Mouse (Mus musculus) MN1 (cell line): ENCODE measurements around the gene 1700067K01Rik.
A peak's percentile ranks its signal among the peaks of the same experiment; 100 is the strongest.
"Not testable (repeated sequence)": the region's sequence is repeated elsewhere in the genome, so short reads cannot be mapped to it uniquely, and the experiment has no call there.

Experiments used
- DNase-seq: peaks from one replicate; pipeline ENCODE4 v3.0.0-alpha.2; 2016; ENCODE audit warnings: low spot score

1700067K01Rik gene

GRCm38 (mm10) chr8:83983222-83983621, 18.1 kb upstream of the 1700067K01Rik start:
- DNase-seq = not testable (repeated sequence)

DNA sequence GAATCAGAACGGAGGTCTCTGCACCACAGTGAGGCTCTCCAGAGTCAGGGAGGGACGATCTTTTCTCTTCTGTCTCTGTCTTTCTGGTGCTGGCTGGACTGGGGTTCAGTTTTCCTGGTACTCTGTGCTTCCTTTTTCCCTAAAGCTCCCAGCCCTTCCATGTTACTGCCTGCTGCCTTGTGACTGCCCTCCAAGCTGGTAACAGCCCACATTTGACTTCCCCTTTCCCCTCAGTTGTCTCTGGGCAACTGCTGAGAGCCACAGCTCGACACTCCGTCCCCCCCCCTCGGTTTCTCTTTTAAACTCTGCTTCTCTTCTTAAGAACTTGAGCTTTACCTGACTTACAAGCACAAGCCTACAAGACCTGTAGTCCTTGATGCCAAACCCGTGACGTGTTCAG, 12.1 kb upstream of the 1700067K01Rik start:
- DNase-seq = no peak

- DNase-seq = no peak
Observed at GRCm38 (mm10) chr8:83990170-83990569, 11.1 kb upstream of the 1700067K01Rik start.

- no peak for DNase-seq
Observed at GRCm38 (mm10) chr8:83992488-83992887, 8.8 kb upstream of the 1700067K01Rik start.

GRCm38 (mm10) chr8:83994030-83994429, 7.3 kb upstream of the 1700067K01Rik start:
- no peak for DNase-seq

- no peak for DNase-seq
Observed at GRCm38 (mm10) chr8:83995973-83996372, 5.3 kb upstream of the 1700067K01Rik start.

- DNase-seq = peak; percentile 90
Observed at GRCm38 (mm10) chr8:83996567-83997505, 4.5 kb upstream of the 1700067K01Rik start.

GRCm38 (mm10) chr8:83997511-83998141, 3.7 kb upstream of the 1700067K01Rik start, which contains the start of gene Samd1:
Gene Samd1 (plus strand): TSS chr8:83997672.
- peak; percentile 81 for DNase-seq

GRCm38 (mm10) chr8:83998231-83999056, 2.9 kb upstream of the 1700067K01Rik start:
- peak; percentile 81 for DNase-seq

GRCm38 (mm10) chr8:83999057-83999705, 2.1 kb upstream of the 1700067K01Rik start:
- DNase-seq = no peak

DNA sequence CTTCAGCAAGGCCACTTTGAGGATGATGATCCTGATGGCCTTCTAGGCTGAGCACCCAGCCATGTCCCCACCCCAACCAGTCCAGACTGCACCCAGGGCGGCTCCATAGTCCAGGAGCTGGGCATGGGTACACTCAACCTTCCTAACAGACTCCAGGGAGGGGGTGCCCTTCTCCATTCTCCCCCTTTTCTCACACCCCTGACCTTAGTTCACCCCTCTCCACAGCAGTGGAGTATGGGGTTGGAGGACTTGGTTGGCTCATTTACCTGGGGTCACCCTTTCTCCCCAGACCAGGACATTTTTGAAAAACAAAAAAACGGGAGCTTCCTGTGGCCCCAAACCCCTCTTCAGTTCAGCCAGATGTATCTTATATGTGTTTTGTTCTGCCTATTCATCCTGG, 1.5 kb upstream of the 1700067K01Rik start:
- no peak for DNase-seq

- peak; percentile 72 for DNase-seq
Observed at GRCm38 (mm10) chr8:84002957-84003611, 1.8 kb downstream of the 1700067K01Rik start.

GRCm38 (mm10) chr8:84003612-84004246, 2.4 kb downstream of the 1700067K01Rik start:
- DNase-seq = no peak

DNA sequence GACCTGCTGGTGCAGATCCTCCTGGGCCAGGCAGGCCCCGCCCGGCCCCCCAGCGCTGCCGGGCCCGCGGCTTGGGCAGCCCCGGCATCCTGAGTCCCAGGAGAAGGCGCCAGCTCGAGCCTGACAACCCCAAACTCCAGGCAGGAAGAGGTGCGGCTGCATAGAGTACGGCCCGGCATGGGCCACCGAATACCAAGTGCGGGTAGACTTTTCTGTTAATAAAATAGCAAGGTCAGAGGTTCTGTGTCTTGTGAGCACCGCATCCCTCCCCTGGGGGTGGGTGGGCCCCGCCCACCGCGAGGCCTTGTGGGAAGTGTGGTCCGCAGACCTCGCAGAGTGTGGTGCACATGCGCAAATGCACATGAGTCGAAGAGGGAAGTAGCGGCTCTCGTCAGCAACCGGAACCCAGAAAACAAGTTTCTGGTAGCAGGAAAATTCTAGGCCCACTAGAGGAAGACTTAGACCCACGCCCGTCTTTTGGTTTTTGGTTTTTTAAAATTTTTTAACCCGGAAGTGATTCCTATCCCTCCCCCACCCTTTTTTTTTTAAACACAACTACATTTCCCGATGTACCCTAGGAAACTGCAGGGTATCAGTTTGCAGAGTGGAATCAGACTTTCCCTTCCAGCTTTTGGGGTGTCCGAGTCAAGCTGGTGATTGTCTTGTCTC, 3.4 kb downstream of the 1700067K01Rik start:
- peak; percentile 95 for DNase-seq

GRCm38 (mm10) chr8:84005502-84005901, 4.2 kb downstream of the 1700067K01Rik start:
- not testable (repeated sequence) for DNase-seq

DNA sequence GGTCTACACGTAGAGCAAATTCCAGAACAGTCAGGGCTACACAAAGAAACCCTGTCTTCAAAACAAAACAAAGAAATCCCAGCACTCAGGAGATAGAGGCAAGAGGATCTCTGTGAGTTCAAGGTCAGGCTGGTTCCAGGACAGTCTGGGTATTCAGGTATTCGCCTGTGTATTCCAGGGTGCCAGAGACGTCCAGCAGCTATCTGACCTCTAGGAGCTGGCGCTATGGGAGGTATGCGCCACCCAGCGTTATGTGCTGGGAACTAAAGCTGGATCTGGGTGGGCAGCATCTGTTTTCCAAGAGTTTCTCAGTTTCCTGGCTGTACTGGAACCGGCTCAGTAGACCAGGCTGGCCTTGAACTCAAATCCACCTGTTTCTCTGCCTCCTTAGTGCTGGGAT, 7.1 kb downstream of the 1700067K01Rik start:
- DNase-seq = no peak

- DNase-seq = peak; percentile 91
Observed at GRCm38 (mm10) chr8:84009876-84010275, 8.6 kb downstream of the 1700067K01Rik start.

- DNase-seq = peak; percentile 86
Observed at GRCm38 (mm10) chr8:84010625-84011611, 9.6 kb downstream of the 1700067K01Rik start.
